Comparison of ENCODE assay signal across 8 mouse cellular contexts in genomic region chr7:19747420-19748218, GRCm38 (mm10). TPM values are rescaled to one million over a fixed set of nuclear protein-coding genes. Genes with fewer than 3 reads are reported as not detected.
DNase-seq lines count a peak whose midpoint lies in the region; ATAC-seq lines count a peak whose summit lies in the region.

No protein-coding gene starts in this region.

- H3K4me2 ChIP-seq in intestine, embryonic 15.5 days (replicated peaks), result peak overlapping the region; percentile 78
- peak overlapping the region; percentile 97 for H3K4me2 ChIP-seq in liver, embryonic 15.5 days

- H3K9ac ChIP-seq in intestine, embryonic 15.5 days, result peak overlapping the region; percentile 91
- H3K9ac ChIP-seq in liver, embryonic 15.5 days, result peak overlapping the region; percentile 15; the same call in 1 of the 2 replicates

- no peaks in the 10 kb centered on the region for H3K9me3 ChIP-seq in intestine, embryonic 15.5 days
- H3K9me3 ChIP-seq in liver, embryonic 15.5 days (replicated peaks), result no peaks in the 10 kb centered on the region

- H3K4me3 ChIP-seq in intestine, embryonic 15.5 days (replicated peaks), result peak overlapping the region; percentile 94
- peak overlapping the region; percentile 68 for H3K4me3 ChIP-seq in liver, embryonic 15.5 days (replicated peaks)

- DNase-seq in CD4-positive, CD25-positive, alpha-beta regulatory T cell, adult 2 months (ENCODE audit: low read depth, low spot score), result peak; percentile 9
- peak; percentile 58 for DNase-seq in embryo, embryonic 11 days
- DNase-seq in retina, postnatal 1 day, result peak; percentile 21
- DNase-seq in gastrocnemius, postnatal 25 days, result no peak
- no peak for DNase-seq in gastrocnemius, adult 18-20 months (ENCODE audit: low spot score)

- H3K27me3 ChIP-seq in intestine, embryonic 15.5 days (replicated peaks), result no peaks in the 10 kb centered on the region
- H3K27me3 ChIP-seq in liver, embryonic 15.5 days, result no peaks in the 10 kb centered on the region; the same call in 1 of the 2 replicates

- peaks cover 48% of the 10 kb centered on the region for H3K4me1 ChIP-seq in intestine, embryonic 15.5 days (replicated peaks)
- H3K4me1 ChIP-seq in liver, embryonic 15.5 days (replicated peaks), result peaks cover 59% of the 10 kb centered on the region

- WGBS in intestine, embryonic 15.5 days, result 6% methylated on average over 25 of the region's 25 CpGs
- 9% methylated on average over 25 of the region's 25 CpGs for WGBS in liver, embryonic 15.5 days (ENCODE audit: insufficient replicate concordance)

- no peak for ATAC-seq in CD4-positive, CD25-positive, alpha-beta regulatory T cell, adult 4 months
- peak; percentile 39 for ATAC-seq in intestine, embryonic 15.5 days
- ATAC-seq in liver, embryonic 15.5 days (ENCODE audit: insufficient read depth), result no peak

- H3K36me3 ChIP-seq in intestine, embryonic 15.5 days, result peaks cover 3% of the 10 kb centered on the region; the same call in 1 of the 2 replicates
- no peaks in the 10 kb centered on the region for H3K36me3 ChIP-seq in liver, embryonic 15.5 days (replicated peaks)

- peak overlapping the region; percentile 97 for H3K27ac ChIP-seq in intestine, embryonic 15.5 days
- peak overlapping the region; percentile 38; the same call in 1 of the 2 replicates for H3K27ac ChIP-seq in liver, embryonic 15.5 days (replicated peaks)

RNA-seq across cellular contexts. Expression of gene Nectin2, which starts 2.7 kb away (rescaled TPM):
- under 1 TPM in 1 of 2 experiments, not detected in 1; 0.12 TPM for polyA plus RNA-seq in CD4-positive, CD25-positive, alpha-beta regulatory T cell, adult 4 months (2017; shearing (Covaris generic))
- 148 and 154 TPM in 2 replicates for polyA plus RNA-seq in intestine, embryonic 15.5 days (2015; fragmentation: Nextera tagmentation; extraction: Ambion mirVana)
- polyA plus RNA-seq in liver, embryonic 15.5 days (2015; fragmentation: Nextera tagmentation; extraction: Ambion mirVana), result 15.2 and 19.5 TPM in 2 replicates
- 1 to 10 TPM; 2.1 to 3.9 TPM for total RNA-seq in gastrocnemius, postnatal 25 days (2021)
- 1 to 10 TPM in 1 of 2 experiments, under 1 TPM in 1; 0.64 to 2.0 TPM for total RNA-seq in gastrocnemius, adult 18-20 months (2021)

RNA-seq across cellular contexts. Expression of gene Bcam, which starts 23.2 kb away (rescaled TPM):
- polyA plus RNA-seq in CD4-positive, CD25-positive, alpha-beta regulatory T cell, adult 4 months (2017; shearing (Covaris generic)), result 1 to 10 TPM; 2.5 to 3.7 TPM
- polyA plus RNA-seq in intestine, embryonic 15.5 days (2015; fragmentation: Nextera tagmentation; extraction: Ambion mirVana), result 76.9 and 79.4 TPM in 2 replicates
- polyA plus RNA-seq in liver, embryonic 15.5 days (2015; fragmentation: Nextera tagmentation; extraction: Ambion mirVana), result 10.3 and 11.3 TPM in 2 replicates
- 10 to 100 TPM; 25.3 to 33.9 TPM for total RNA-seq in gastrocnemius, postnatal 25 days (2021)
- 10 to 100 TPM; 17.4 to 28.5 TPM for total RNA-seq in gastrocnemius, adult 18-20 months (2021)

RNA-seq across cellular contexts. Expression of gene Tomm40, which starts 32.4 kb away (rescaled TPM):
- polyA plus RNA-seq in CD4-positive, CD25-positive, alpha-beta regulatory T cell, adult 4 months (2017; shearing (Covaris generic)), result 1 to 10 TPM; 3.7 to 6.9 TPM
- 208 and 215 TPM in 2 replicates for polyA plus RNA-seq in intestine, embryonic 15.5 days (2015; fragmentation: Nextera tagmentation; extraction: Ambion mirVana)
- 87.2 and 91.8 TPM in 2 replicates for polyA plus RNA-seq in liver, embryonic 15.5 days (2015; fragmentation: Nextera tagmentation; extraction: Ambion mirVana)
- total RNA-seq in gastrocnemius, postnatal 25 days (2021), result 10 to 100 TPM; 45.1 to 45.4 TPM
- total RNA-seq in gastrocnemius, adult 18-20 months (2021), result 10 to 100 TPM; 40.8 to 44.0 TPM

RNA-seq across cellular contexts. Expression of gene Apoe, which starts 48.6 kb away (rescaled TPM):
- polyA plus RNA-seq in CD4-positive, CD25-positive, alpha-beta regulatory T cell, adult 4 months (2017; shearing (Covaris generic)), result 1 to 10 TPM; 6.6 to 7.6 TPM
- 296 and 325 TPM in 2 replicates for polyA plus RNA-seq in intestine, embryonic 15.5 days (2015; fragmentation: Nextera tagmentation; extraction: Ambion mirVana)
- polyA plus RNA-seq in liver, embryonic 15.5 days (2015; fragmentation: Nextera tagmentation; extraction: Ambion mirVana), result 2,704 and 3,478 TPM in 2 replicates
- 100 to 1,000 TPM in 1 of 2 experiments, 10 to 100 TPM in 1; 53.5 to 108 TPM for total RNA-seq in gastrocnemius, postnatal 25 days (2021)
- total RNA-seq in gastrocnemius, adult 18-20 months (2021), result 10 to 100 TPM; 59.5 to 87.1 TPM

RNA-seq across cellular contexts. Expression of gene Cblc, which starts 49.0 kb away (rescaled TPM):
- not detected for polyA plus RNA-seq in CD4-positive, CD25-positive, alpha-beta regulatory T cell, adult 4 months (2017; shearing (Covaris generic))
- polyA plus RNA-seq in intestine, embryonic 15.5 days (2015; fragmentation: Nextera tagmentation; extraction: Ambion mirVana), result 24.5 and 26.4 TPM in 2 replicates
- polyA plus RNA-seq in liver, embryonic 15.5 days (2015; fragmentation: Nextera tagmentation; extraction: Ambion mirVana), result 3.5 and 3.8 TPM in 2 replicates
- not detected for total RNA-seq in gastrocnemius, postnatal 25 days (2021)
- total RNA-seq in gastrocnemius, adult 18-20 months (2021), result not detected

Comparison
In these comparisons a context has a peak if more than half of its experiments do, and no peak if none do; other contexts are left out.
1. DNase-seq: peak in CD4-positive, CD25-positive, alpha-beta regulatory T cell, adult 2 months (single experiment), embryo, embryonic 11 days (single experiment) and retina, postnatal 1 day (single experiment); none in gastrocnemius, postnatal 25 days (single experiment) and gastrocnemius, adult 18-20 months (single experiment).
2. RNA of gene Nectin2, which starts 2.7 kb away (polyA plus RNA-seq): 148 to 154 TPM in intestine, embryonic 15.5 days and 15.2 to 19.5 TPM in liver, embryonic 15.5 days; 0.12 TPM in CD4-positive, CD25-positive, alpha-beta regulatory T cell, adult 4 months; every median in the first group is over 10 times any median in the second.
3. RNA of gene Tomm40, which starts 32.4 kb away (polyA plus RNA-seq): 208 to 215 TPM in intestine, embryonic 15.5 days and 87.2 to 91.8 TPM in liver, embryonic 15.5 days; 3.7 to 6.9 TPM in CD4-positive, CD25-positive, alpha-beta regulatory T cell, adult 4 months; every median in the first group is over 10 times any median in the second.